ENCODE assay signal across 20 mouse cellular contexts in the genomic region with DNA sequence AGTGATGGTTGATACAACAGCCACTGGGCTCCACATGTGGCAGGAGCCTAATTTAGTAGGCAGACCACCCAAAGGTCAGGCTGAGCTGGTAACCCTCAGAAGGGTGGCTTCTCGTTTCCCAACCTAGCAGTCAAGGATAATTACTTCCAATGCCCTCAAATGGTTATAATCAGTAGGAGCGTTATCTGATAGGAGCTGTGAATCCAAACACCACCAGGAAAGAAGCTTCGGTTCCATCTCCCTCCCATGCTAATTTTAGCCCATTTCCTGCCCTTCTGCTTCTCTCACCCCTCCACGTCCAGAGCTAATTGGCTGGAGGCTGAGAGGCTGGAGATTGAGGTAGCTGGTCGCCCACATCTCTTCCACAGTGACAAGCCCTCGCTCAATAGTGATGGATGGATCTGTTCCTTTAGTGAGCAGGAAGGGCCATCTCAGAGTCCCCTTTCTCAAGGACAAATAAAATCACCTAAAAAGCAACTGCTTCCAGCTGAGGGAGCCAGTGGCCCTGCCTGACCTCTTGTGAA.
"Had no signal": no experiment of that assay in that cellular context is flagged by ENCODE, and none has a peak within 500 bp of the region (broad histone marks: within the 10 kb centered on the region; RNA-seq: fewer than 3 reads in every experiment).

No protein-coding gene starts in this region.

- H3K36me3 ChIP-seq: intestine, embryonic 15.5 days; limb, embryonic 12.5 days; limb, embryonic 15.5 days; midbrain, embryonic 13.5 days had no signal

- H3K27me3 ChIP-seq: intestine, embryonic 15.5 days; limb, embryonic 12.5 days; limb, embryonic 15.5 days; midbrain, embryonic 13.5 days had no signal

- H3K4me2 ChIP-seq: intestine, embryonic 15.5 days; limb, embryonic 12.5 days; limb, embryonic 15.5 days; liver, embryonic 11.5 days; lung, embryonic 14.5 days; midbrain, embryonic 13.5 days had no signal

- ATAC-seq: intestine, embryonic 15.5 days; liver, postnatal 0 days; lung, postnatal 0 days; midbrain, embryonic 13.5 days had no signal

- H3K4me1 ChIP-seq: intestine, embryonic 15.5 days; limb, embryonic 12.5 days; limb, embryonic 15.5 days had no signal

- H3K27ac ChIP-seq: intestine, embryonic 15.5 days; limb, embryonic 12.5 days; limb, embryonic 15.5 days; liver, embryonic 14.5 days; macrophage; midbrain, embryonic 13.5 days; stomach, postnatal 0 days had no signal

- H3K9ac ChIP-seq: intestine, embryonic 15.5 days; limb, embryonic 12.5 days; limb, embryonic 15.5 days; liver, embryonic 14.5 days; liver, postnatal 0 days; lung, embryonic 14.5 days; midbrain, embryonic 13.5 days had no signal

- H3K9me3 ChIP-seq: intestine, embryonic 15.5 days; limb, embryonic 12.5 days; limb, embryonic 15.5 days; midbrain, embryonic 13.5 days had no signal

- H3K4me3 ChIP-seq: intestine, embryonic 15.5 days; limb, embryonic 12.5 days; limb, embryonic 15.5 days; midbrain, embryonic 13.5 days had no signal

- DNase-seq: kidney, adult 11 months; kidney, adult 9 months; left cerebral cortex, postnatal 4 days; liver, postnatal 0 days; lung, embryonic 14.5 days; right cerebral cortex, adult 18-20 months; right cerebral cortex, postnatal 14 days; right cerebral cortex, postnatal 4 days; thymus, adult 2 months; thymus, postnatal 14 days; thymus, postnatal 4 days had no signal
